ENCODE assay signal across 8 mouse cellular contexts in the genomic region with DNA sequence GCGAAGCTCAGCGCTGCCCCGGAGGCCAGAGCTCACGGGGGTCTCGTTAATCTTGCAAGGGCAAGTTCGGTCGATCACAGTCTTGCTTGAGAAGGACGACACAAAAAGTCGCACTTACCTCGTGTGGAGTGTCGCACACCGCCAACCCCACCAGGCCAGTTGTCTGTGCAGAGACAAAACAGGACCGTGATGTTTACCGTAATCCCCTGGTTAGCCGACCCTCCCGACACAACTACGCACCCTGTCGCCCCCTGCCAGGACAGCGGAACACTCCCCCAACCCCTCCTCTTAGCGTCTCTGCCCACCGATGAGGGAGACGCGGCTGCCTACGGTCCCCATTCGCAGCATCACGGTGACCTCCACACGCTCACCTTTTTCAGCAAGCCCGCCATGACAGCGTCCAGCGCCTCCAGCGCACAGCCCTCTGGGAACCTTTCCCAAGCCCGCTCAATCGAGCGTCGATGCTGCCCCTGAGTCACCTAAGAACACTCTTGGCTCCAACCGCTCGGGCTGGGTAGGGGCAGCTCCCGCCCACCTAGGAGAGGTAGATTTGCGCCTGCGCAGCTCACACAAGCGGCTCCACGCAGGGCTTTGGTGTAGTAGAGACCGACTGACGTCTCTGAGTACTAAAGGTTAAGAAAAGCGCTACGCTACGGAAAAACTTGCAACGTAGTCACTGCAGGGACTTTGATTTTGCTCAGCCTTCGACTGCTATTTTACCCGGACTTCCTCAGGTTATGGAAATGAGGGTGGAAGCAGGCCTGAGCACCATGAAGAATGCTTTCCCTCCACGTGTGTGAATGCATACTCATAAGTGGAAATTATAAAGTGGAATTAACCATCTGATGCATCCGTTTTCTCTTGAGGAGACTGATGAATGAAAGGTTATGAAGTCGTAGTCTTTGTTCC. TPM values are rescaled to one million over a fixed set of nuclear protein-coding genes. Genes with fewer than 3 reads are reported as not detected.
DNase-seq lines count a peak whose midpoint lies in the region; ATAC-seq lines count a peak whose summit lies in the region.

A gene (minus strand): TSS at position 859 of the 909 bp plus-strand sequence.

- peak within 1 kb of the TSS; percentile 72 for H3K4me2 ChIP-seq in kidney, embryonic 15.5 days

- H3K27me3 ChIP-seq in heart, embryonic 10.5 days (ENCODE audit: insufficient read depth, poor library complexity, severe bottlenecking): no peaks in the 10 kb centered on the region
- H3K27me3 ChIP-seq in kidney, embryonic 15.5 days: no peaks in the 10 kb centered on the region

- peak; percentile 96 for ATAC-seq in erythroblast, adult 5-6 weeks (replicated peaks; ENCODE audit: low FRiP score, poor library complexity, severe bottlenecking)
- ATAC-seq in kidney, embryonic 15.5 days (replicated peaks; ENCODE audit: low FRiP score): peak; percentile 98
- ATAC-seq in monocyte, adult 5-6 weeks (replicated peaks; ENCODE audit: insufficient number of reproducible peaks, low FRiP score, low TSS enrichment, poor library complexity, severe bottlenecking): peak; percentile 98

- H3K4me3 ChIP-seq in heart, embryonic 10.5 days: peak within 1 kb of the TSS; percentile 87
- H3K4me3 ChIP-seq in kidney, embryonic 15.5 days (replicated peaks): peak within 1 kb of the TSS; percentile 64

- H3K9ac ChIP-seq in kidney, embryonic 15.5 days: peak within 1 kb of the TSS; percentile 57

- peak within 1 kb of the TSS; percentile 93 for H3K27ac ChIP-seq in heart, embryonic 10.5 days
- H3K27ac ChIP-seq in kidney, embryonic 15.5 days: peak within 1 kb of the TSS; percentile 68

- H3K36me3 ChIP-seq in heart, embryonic 10.5 days: peaks cover 6% of the 10 kb centered on the region
- H3K36me3 ChIP-seq in kidney, embryonic 15.5 days: peaks cover 18% of the 10 kb centered on the region

- H3K4me1 ChIP-seq in heart, embryonic 10.5 days: peaks cover 33% of the 10 kb centered on the region
- H3K4me1 ChIP-seq in kidney, embryonic 15.5 days: peaks cover 35% of the 10 kb centered on the region

- peak; percentile 86 to 89 for DNase-seq in B cell, adult 2 months
- peak; percentile 99 for DNase-seq in brain, adult 2 months (ENCODE audit: low read depth, low spot score)
- DNase-seq in heart, embryonic 10.5 days (ENCODE audit: low spot score): peak; percentile 98
- DNase-seq in liver: peak; percentile 94
- peak; percentile 87 to 92 for DNase-seq in spleen, postnatal 4 days (ENCODE audit: low spot score in 2 of 2)

- WGBS in heart, embryonic 10.5 days: under 1% methylated on average over 53 of the region's 53 CpGs
- under 1% methylated on average over 53 of the region's 53 CpGs for WGBS in kidney, embryonic 15.5 days

- no peaks in the 10 kb centered on the region for H3K9me3 ChIP-seq in heart, embryonic 10.5 days
- H3K9me3 ChIP-seq in kidney, embryonic 15.5 days (replicated peaks): no peaks in the 10 kb centered on the region

RNA-seq across cellular contexts. Expression of the gene that starts here (rescaled TPM):
- 14.0 and 24.2 TPM in 2 replicates for total RNA-seq in erythroblast, adult 5-6 weeks (2015; ENCODE audit: low replicate concordance)
- total RNA-seq in erythroblast, adult 5-6 weeks (2017; ENCODE audit: low replicate concordance): 44.5 and 82.2 TPM in 2 replicates
- polyA plus RNA-seq in heart, embryonic 10.5 days (2016; fragmentation: Nextera tagmentation; extraction: Ambion mirVana): 471 and 587 TPM in 2 replicates
- 377 and 407 TPM in 2 replicates for polyA plus RNA-seq in kidney, embryonic 15.5 days (2015; fragmentation: Nextera tagmentation; extraction: Ambion mirVana)
- total RNA-seq in monocyte, adult 5-6 weeks (2017): 116 to 157 TPM (median 129 TPM) in 3 replicates

Comparison
In these comparisons a context has a peak if more than half of its experiments do, and no peak if none do; other contexts are left out.
1. Peak in every context shown above with its lines: DNase-seq, ATAC-seq, H3K4me3 ChIP-seq and H3K27ac ChIP-seq.